Mouse (Mus musculus): Measurements from ENCODE around the gene Tapbp.
A peak's percentile ranks its signal among the peaks of the same experiment; 100 is the strongest.

Tapbp gene

GRCm38 (mm10) chr17:33925406-33926116, 9.9 kb downstream of the Tapbp start:
- no peak for DNase-seq

DNA sequence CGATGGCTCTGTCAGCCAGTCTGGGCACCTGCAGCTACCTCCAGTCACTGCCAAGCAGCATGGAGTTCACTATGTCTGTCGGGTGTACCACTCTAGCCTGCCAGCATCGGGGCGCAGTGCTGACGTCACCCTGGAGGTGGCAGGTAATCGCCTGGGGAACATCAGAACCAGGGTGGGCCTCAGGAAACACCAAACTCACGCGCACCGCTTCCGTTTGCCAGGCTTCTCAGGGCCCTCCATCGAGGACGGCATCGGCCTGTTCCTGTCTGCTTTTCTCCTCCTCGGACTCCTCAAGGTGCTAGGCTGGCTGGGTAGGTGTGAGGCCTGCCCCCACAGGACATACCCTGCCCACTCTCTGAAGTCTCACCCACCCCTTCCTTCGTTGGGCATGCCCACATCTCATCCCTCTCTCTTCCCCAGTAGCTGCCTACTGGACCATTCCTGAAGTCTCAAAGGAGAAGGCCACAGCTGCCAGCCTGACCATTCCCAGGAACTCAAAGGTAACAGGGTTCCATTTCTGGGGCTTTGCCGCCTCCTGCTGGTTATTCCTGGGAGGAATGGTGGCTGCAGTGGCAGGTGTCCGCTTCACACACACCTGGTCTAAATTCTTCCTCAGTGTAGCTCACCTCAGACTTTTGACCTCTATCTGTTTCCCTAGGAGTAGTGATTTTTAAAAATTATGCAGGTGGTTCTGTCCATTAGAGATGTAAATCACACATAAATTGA, 10.7 kb downstream of the Tapbp start:
- no peak for DNase-seq

DNA sequence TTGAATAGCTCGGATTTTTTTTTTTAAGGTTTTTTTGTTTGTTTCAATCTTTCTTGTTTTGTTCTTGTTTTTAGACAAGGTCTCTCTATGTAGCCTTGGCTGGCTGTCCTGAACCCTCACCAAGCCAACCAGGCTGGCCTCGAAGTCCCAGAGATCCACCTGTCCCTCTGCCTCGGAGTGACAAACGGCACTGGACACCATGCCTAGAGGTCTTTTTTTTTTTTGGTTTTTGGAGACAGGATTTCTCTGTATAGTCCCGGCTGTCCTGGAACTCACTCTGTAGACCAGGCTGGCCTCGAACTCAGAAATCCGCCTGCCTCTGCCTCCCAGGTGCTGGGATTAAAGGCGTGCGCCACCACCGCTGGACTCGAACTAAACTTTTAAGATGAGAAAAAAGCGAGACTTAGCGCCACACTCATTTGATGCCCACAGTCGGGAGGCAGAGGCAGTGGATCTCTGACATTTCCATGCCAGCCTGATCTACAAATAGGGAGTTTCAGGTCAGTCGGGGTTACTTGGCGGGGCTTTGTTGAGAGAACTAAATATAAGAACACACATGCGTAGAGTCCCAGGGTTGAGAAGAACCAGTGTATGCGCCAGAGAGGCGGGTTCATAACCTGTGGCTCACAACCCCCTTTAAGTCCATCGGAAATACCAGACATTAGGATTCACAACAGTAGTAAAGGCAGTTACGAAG, 12.7 kb downstream of the Tapbp start:
- DNase-seq = no peak

GRCm38 (mm10) chr17:33929371-33930279, 13.9 kb downstream of the Tapbp start, which contains the start of gene Rgl2:
Gene Rgl2 (plus strand): TSS chr17:33929543.
- DNase-seq = peak; percentile 97

- peak; percentile 79 for DNase-seq
Measured at GRCm38 (mm10) chr17:33930280-33931158, 14.8 kb downstream of the Tapbp start.

- DNase-seq = no peak
Measured at GRCm38 (mm10) chr17:33931159-33931866, 15.6 kb downstream of the Tapbp start.

DNA sequence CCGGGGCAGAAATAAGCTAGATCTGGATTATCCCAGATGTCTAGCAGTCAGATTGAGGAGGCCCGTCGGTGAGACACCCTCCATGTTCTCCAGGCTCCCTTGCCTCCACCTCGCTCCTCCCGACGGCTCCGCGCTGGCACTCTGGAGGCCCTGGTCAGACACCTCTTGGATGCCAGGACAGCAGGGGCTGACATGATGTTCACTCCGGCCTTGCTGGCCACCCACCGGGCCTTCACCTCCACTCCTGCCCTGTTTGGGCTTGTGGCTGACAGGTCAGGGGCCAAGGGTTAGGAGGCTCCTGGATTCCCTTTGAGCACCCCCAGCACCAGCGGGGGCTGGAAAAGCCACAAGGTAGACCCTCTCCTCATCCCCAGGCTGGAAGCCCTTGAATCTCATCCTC, 16.2 kb downstream of the Tapbp start:
- no peak for DNase-seq

DNA sequence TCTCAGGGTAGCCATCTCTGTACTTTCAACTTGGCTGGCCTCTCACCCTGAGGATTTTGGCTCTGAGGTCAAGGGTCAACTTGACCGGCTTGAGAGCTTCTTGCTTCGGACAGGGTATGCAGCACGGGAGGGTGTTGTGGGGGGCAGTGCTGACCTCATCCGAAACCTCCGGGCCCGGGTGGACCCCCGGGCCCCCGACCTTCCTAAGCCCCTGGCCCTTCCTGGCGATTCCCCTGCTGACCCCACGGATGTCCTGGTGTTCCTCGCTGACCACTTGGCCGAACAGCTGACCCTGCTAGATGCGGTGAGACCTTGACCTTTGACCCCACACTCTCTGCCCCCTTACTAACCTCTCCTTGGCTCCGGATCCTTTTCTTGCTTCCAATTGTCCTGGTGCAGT, 16.7 kb downstream of the Tapbp start:
- DNase-seq = no peak

DNA sequence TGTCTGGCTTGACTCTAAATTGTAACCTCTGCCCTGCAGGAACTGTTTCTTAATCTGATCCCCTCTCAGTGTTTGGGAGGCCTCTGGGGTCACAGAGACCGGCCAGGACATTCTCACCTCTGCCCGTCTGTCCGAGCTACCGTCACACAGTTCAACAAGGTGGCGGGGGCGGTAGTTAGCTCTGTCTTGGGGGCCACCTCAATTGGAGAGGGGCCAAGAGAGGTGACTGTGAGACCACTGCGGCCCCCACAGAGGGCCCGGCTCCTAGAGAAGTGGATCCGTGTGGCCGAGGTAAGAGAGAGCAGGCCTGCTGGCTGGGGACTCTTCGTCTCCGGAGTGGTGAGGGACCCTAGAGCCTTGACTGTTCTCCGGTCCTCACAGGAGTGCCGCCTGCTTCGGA, 17.3 kb downstream of the Tapbp start:
- DNase-seq = no peak

GRCm38 (mm10) chr17:33935422-33936055, 19.8 kb downstream of the Tapbp start:
- DNase-seq = no peak

DNA sequence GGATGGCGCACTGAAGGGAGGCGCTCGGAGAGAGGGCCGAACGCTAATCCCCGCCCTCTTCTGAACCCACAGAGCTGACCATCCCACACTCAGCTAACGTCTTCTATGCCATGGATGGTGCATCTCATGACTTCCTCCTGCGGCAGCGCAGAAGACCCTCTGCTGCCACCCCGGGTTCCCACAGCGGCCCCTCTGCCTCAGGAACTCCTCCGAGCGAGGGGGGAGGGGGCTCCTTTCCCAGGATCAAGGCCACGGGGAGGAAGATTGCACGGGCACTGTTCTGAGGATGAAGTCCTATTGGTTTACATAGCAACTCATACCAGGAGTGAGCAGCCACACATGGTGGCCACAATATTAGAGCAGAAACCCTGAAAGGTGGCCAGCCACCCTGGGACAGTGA, 21.3 kb downstream of the Tapbp start:
- DNase-seq = no peak

DNA sequence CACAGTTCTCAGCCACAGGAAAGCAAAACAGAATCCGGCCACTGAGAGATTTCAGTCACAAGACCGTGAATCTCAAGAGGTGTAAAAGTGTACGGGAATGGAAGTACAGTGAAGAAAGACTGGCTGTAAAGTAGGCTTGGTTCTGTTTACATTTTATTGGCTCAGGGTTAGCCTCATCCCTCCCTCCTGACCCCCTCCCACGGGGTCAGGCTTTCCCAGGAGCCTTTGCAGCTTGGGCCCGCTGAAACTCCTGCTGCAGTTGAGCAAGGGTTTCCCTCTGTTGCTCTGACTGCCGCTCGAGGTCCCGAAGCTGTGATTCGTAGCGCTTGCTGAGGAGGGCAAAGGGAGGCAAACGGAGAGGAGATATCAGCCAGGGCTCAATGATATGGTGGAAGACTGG, 23.1 kb downstream of the Tapbp start:
- DNase-seq = no peak

DNA sequence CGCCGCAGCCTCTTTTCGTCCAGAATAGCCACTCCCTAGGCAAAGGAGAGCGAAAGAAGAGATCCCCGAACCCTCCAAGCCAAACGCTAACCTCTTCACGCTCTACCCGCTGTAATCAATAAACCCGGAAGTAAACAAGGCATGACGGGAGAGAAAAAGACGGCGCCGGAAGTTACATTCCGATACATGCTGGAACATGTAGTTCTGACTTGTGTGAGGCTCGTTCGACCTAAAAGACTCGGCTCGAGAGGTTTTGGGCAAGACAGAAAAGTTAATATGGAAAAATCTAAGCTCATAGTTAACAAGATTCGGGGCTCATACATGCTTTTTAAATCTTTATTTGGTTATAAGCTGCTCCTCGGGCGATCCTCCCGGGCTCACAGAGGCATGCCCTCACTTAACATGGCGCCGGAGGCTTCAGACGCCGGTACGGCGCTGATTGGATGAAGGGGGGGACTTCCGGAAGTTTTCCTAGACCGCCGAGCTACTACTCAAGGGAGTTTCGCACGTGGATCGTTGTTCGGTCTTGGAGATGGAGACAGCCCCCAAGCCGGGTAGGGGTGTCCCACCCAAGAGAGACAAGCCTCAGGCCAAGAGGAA, 24.6 kb downstream of the Tapbp start, which contains the start of the genes Pfdn6 and Wdr46:
Gene Pfdn6 (minus strand): TSS at position 138 of the 600 bp plus-strand sequence.
Gene Wdr46 (plus strand): TSS at position 455 of the 600 bp plus-strand sequence.
- peak; percentile 88 for DNase-seq

GRCm38 (mm10) chr17:33940981-33941380, 25.3 kb downstream of the Tapbp start:
- DNase-seq = no peak

GRCm38 (mm10) chr17:33941381-33941780, 25.7 kb downstream of the Tapbp start:
- DNase-seq = no peak

DNA sequence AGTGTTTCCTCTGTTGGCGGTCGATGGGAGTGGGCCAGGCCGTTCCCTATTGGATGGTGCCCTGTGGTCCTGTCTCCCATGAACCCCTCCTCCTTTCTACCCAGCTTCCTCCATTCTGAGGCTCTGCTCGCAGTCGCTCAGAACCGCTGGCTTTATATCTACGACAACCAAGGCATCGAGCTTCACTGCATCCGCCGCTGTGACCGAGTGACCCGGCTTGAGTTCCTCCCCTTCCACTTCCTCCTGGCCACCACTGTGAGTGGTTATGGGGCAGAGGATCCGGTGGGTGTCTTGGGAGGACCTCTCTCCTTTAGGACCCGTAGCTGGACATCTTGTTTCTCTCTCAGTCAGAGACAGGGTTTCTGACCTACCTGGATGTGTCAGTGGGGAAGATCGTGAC, 27.8 kb downstream of the Tapbp start:
- DNase-seq = no peak

DNA sequence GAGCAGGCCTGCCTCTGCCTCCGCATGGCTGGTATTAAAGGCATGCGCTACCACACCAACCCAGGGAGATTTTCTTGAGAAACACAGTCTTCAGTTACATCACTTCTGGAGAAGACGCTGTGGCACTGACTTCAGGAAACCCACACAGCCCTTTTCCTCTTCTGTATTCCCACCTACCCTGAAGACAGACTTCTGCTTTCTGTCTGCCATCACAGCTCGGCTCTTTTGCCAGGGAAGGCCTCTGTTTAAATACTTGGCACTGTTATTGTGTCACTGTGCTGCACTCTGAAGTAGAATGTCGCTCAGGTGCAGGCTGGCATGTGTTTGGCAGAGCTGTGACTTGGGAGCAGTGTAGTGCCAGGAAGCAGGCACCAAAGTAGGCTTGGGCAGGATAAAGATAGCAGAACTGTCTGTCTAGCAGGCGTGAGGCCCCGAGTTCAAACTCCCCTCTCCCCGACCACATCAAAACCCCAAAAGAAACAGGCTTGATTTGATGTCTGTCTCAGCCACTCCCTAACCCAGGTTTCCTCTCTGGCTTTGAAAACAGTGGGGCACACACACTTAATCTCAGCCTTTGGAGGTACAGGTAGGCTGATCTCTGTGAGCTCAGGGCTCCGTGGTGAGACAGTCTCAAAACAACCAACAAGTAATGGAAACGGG, 31.9 kb downstream of the Tapbp start:
- peak; percentile 66 for DNase-seq

GRCm38 (mm10) chr17:33948090-33948904, 32.6 kb downstream of the Tapbp start:
- DNase-seq = no peak
